Mouse (Mus musculus) heart, postnatal 14 days (tissue): ENCODE data around the gene Fcgrt. TPM values are rescaled to one million over a fixed set of nuclear protein-coding genes. Genes with fewer than 3 reads are reported as not detected.
"Not testable (repeated sequence)": the region's sequence is repeated elsewhere in the genome, so short reads cannot be mapped to it uniquely, and the experiment has no call there.

Source experiments
- DNase-seq, 2 experiments: peaks; one replicate each; pipeline ENCODE4 v3.0.0; 2021 to 2022
- intact Hi-C: fragments of 180-260 bp; cut with DNase I; formaldehyde crosslinking; loops from one replicate; pipeline ENCODE4 v1.15.1; 2025
- total RNA-seq, 2 experiments: library from RNA; stranded (reverse); gene quantifications; 2 replicates each; pipeline ENCODE4 v1.2.3; 2021

The Fcgrt gene
- total RNA-seq, 2 experiments from 2014 or later = 72.0 to 76.7 TPM

DNA sequence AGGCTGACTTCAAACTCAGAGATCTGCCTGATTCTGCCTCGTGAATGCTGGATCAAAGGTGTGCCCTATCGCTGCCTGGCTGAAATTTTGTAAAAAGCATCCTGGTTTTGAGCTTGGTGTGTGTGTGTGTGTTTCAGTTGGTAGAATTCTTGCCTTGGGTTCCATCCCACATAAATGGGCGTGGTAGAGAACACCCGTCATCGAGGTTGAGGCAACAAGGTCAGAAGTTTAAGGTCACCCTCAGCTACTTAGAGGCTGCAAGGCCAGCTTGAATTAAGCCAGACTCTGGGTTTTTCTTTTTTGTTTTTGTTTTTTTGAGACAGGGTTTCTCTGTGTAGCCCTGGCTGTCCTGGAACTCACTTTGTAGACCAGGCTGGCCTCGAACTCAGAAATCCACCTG lies 14.7 kb upstream of the Fcgrt start:
- DNase-seq = no peak
- intact Hi-C loops = no loop called here

- intact Hi-C loops = no loop called here
- no peak for DNase-seq
Measured at GRCm38 (mm10) chr7:45117566-45117965, 13.9 kb upstream of the Fcgrt start.

GRCm38 (mm10) chr7:45113476-45113875 lies 9.8 kb upstream of the Fcgrt start:
- DNase-seq = no peak
- intact Hi-C loops = no loop called here

- intact Hi-C loops = no loop called here
- no peak for DNase-seq
Measured at GRCm38 (mm10) chr7:45112529-45112928, 8.9 kb upstream of the Fcgrt start.

GRCm38 (mm10) chr7:45111940-45112339 lies 8.3 kb upstream of the Fcgrt start:
- DNase-seq = no peak
- intact Hi-C loops = no loop called here

DNA sequence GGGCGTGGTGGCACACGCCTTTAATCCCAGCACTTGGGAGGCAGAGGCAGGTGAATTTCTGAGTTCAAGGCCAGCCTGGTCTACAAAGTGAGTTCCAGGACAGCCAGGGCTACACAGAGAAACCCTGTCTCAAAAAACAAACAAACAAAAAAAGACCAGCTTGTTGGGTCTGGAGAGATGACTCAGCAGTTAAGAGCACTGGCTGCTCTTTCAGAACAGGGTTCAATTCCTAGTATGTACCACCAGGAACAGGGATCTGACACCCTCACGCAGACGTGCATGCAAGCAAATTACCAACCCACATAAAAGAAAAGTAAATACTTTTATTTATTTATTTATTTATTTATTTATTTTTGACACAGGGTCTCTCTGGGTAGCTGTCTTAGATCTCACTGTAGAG lies 6.4 kb upstream of the Fcgrt start:
- intact Hi-C loops = not testable (repeated sequence)

DNA sequence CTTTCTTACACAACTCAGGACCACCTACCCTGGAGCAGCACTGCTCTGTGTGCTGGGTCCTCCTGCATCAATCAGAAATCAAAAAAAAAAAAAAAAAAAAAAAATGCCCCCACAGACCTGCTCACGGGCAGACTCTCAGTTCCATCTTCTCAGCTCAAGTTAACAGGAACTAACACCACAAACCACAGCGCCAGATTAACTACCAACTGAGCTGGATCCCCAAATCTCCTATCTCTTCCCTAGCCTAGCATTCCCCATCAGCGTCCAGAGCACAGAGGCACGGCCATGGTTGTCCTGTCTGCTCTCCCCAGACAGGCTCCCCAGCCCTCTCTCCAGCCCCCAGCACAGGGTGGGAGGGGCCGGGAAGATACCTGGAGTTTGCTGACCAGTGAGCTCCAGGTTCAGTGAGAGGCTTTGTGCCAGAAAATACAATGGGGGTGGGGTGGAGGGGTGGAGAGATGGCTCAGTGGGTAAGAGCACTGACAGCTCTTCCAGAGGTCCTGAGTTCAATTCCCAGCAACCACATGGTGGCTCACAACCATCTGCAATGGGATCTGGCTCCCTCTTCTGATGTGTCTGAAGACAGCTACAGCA lies 3.5 kb upstream of the Fcgrt start:
- intact Hi-C loops = no loop called here
- no peak for DNase-seq

More for the DNA sequence above, 6.4 kb upstream of the Fcgrt start:
- not testable (repeated sequence) for DNase-seq

DNA sequence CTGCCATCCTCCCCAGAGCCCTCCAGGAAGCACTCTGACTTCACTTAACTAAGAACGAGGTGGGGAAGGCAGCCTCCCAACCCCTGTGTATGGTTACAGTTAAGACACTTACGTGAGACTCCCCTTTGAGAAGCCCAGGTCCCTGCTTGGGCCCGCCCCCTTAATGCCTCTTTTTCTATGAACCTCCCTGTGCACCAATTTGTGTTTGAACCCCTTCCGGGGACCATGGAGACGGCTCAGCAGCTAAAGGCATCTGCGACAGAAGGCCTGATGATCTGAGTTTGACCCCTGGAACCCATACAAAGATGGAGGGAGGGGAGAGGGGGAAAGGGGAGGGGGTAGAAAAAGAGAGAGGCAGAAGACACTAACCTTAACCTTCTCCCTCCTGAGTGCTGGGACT lies 2.8 kb upstream of the Fcgrt start:
- intact Hi-C loops = no loop called here
- no peak for DNase-seq

GRCm38 (mm10) chr7:45105491-45105890 lies 1.8 kb upstream of the Fcgrt start:
- no peak for DNase-seq
- intact Hi-C loops = no loop called here

DNA sequence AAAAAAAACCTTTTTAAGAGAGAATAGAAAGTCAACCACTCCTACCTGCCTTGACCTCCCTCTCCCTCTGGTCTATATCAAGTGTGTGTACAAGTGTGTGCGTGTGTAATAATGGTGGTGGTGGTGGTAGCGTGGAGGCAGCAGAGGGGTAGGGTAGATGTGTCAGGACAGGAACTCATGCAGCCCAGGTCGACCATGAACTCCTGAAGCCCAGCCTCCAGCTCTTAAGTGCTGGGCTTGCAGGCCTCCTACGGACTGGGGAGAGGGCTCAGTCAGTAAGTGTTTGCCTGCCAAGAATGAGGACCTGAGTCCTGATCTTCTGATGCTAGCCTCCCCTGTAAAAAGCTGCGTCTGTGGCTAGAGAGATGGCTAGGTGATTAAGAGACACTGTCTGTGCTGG lies 1.3 kb upstream of the Fcgrt start:
- intact Hi-C loops = no loop called here
- DNase-seq = no peak

GRCm38 (mm10) chr7:45102940-45103585 lies 588 bp downstream of the Fcgrt start:
- intact Hi-C loops = loop anchor here (2.0 kb wide), 1 partner anchor 20 kb away; no protein-coding TSS in a partner anchor
- peak; percentile 35 to 47 for DNase-seq

DNA sequence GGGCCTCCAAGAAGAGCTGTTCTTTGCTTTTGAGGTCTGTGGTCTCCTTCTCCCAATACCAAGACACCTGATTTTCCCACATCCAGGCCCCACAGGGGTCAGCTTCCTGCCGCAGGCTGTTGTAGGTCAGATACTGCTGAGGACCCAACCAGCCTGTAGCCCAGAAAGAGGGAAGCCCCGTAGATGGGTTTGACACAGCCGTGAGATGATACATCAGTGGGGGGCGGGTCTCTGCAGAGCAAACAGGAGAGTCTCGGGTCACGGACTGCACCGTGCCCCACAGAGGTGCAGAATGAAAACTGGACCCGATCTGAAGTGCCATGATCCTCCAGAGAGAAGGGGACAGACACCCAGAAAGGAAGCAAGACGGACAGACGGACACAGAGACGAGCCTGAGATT lies 1.2 kb downstream of the Fcgrt start:
- intact Hi-C loops = loop anchor here (2.0 kb wide), 1 partner anchor 20 kb away; no protein-coding TSS in a partner anchor
- DNase-seq = no peak

DNA sequence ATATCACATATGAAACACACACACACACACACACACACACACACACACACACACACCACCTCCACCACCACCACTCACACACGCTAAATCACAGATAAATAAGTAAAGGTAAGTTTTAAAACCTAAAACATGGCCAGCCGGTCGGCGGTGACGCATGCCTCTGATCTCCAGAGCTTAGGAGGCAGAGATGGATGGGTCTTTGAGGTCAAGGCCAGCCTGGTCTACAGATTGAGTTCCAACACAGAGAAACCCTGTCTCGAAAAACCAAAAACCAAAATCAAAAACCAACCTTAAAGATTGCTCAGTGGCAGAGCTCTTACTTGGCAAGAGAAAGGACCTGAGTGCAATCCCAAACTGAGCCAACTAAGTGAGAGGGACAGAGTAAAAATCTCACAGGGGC lies 3.6 kb downstream of the Fcgrt start:
- DNase-seq = no peak
- intact Hi-C loops = no loop called here

GRCm38 (mm10) chr7:45098541-45099240 lies 5.0 kb downstream of the Fcgrt start:
- DNase-seq = peak in 1 of 2 experiments; percentile 45
- intact Hi-C loops = no loop called here

DNA sequence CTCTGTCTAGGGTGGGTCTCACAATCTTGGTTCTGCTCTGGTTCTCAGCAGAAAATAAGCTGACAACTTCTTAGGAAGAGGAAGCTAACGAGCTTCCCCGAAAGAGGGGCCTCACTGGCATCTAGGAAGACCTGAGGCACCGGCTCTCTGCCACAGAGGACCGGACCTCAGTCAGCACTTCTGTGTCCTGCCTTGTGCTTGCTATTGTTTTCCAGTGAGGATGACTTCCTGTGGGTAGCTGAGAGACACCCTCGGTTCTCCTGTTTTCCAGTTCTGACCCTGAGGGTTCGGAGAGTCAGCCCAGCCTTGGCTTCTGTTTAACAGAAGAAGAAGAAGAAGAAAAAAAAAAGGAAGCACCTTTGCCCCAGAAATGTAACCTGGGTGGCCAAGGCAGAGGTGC lies 6.2 kb downstream of the Fcgrt start:
- DNase-seq = no peak
- intact Hi-C loops = no loop called here

DNA sequence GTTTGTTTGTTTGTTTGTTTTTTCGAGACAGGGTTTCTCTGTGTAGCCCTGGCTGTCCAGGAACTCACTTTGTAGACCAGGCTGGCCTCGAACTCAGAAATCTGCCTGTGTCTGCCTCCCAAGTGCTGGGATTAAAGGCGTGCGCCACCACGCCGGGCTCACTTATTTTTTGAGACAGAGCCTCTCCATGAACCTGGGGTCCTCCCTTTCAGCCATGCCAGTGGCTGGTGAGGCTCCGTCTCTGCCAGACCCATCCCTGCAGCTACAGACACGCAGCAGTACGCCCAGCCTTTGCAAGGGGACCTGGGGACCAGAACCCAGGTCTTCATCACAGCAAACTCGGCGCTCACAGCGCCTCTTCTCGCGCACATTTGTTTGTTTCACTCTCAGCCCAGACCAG lies 7.7 kb downstream of the Fcgrt start:
- intact Hi-C loops, DNase-seq: not testable (repeated sequence)

DNA sequence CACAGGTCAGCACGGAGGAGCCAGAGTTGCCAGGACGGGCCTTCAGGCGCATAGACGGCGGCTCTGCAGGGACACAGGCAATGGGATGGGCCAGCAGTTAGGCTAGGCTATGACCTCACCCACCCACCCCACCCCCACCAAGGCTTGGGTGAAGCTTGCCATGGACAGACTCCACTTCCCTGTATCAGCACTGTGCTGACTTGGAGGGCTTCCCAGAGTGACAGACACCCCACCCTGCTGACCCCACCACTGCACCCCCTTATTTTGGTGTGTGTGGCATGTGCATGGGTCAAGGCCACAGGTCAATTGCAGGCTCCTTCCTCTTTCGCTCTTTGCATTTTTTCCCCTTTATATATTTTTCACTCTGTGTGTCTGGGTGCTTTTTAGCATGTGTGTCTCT lies 8.3 kb downstream of the Fcgrt start:
- intact Hi-C loops = no loop called here
- no peak for DNase-seq

DNA sequence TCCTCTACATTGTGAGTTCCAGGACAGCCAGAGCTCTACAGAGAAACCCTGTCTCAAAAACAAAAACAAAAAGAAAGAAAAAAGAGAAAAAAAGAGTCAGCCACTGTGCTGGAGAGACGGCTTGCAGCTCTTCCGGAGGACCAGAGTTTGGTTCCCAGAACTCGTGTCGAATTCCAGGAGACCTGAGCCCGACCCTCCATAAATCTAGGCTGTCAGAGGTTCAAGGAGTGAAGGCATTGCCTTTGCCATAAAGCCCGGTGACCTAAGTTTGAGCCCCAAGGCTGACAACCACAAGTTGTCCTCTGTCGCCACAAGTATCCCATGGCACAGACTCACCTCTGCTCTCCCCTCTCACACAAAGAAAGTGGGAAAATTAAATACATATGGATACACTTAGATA lies 9.5 kb downstream of the Fcgrt start:
- intact Hi-C loops = no loop called here
- no peak for DNase-seq

GRCm38 (mm10) chr7:45093516-45093905 lies 10.1 kb downstream of the Fcgrt start:
- DNase-seq = no peak
- intact Hi-C loops = no loop called here

DNA sequence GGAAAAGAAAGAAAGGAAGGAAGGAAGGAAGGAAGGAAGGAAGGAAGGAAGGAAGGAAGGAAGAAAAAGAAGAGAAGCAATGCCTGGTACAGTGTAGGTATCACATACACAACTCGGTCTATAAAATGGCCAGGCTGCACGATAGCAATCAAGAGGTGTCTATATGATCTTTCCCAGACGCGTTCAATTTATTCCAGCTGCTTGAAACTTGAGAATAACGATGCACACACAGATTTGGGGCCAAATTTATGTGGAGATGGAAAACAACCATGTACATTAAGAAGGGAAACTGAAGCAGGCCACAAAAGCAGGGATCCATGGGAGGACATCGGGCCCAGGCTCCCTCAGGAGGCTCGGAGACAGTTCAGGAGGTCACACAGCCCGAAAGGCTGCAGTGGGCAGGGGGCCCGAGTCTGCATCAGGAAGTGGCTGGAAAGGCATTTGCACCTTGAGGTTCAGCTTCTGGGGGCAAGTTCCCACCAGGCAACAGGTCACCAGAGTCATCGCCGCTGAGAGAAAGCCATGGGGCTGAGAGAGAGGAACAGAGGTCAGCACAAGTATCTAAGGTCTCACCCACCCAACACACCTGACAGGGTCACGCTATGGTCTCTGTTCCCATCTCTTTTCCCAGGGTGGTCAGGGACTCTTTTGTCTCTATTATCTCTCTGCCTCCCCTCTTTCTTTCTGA lies 10.7 kb downstream of the Fcgrt start:
- intact Hi-C loops = no loop called here

GRCm38 (mm10) chr7:45092048-45092447 lies 11.6 kb downstream of the Fcgrt start, which contains the start of gene Rcn3:
TSS of gene Rcn3 (minus strand) at chr7:45092221.
- intact Hi-C loops = no loop called here
- DNase-seq = peak; percentile 85 to 89

More for the DNA sequence above, 10.7 kb downstream of the Fcgrt start:
- no peak for DNase-seq
